In genomic region chr2:51354800-51355199, GRCm38 (mm10) we compare ENCODE assay signal across 23 mouse cellular contexts.
DNase-seq lines count a peak whose midpoint lies in the region; ATAC-seq and TF ChIP-seq lines count a peak whose summit lies in the region.
"Had no signal": no experiment of that assay in that cellular context is flagged by ENCODE, and none has a peak within 500 bp of the region (broad histone marks: within the 10 kb centered on the region; RNA-seq: fewer than 3 reads in every experiment).

No protein-coding gene starts in this region.

- no peak for TF ChIP-seq POLR2A in testis, adult 2 months (IDR thresholded peaks at IDR 0.05; ENCODE audit: control insufficient read depth, low read depth, low read length)

- ATAC-seq in embryonic facial prominence, embryonic 14.5 days (ENCODE audit: low read depth): no peak
- ATAC-seq: activated CD4-positive, CD25-positive, alpha-beta regulatory T cell, adult 4 months; CD4-positive, CD25-positive, alpha-beta regulatory T cell, adult 4 months; forebrain, embryonic 15.5 days; intestine, postnatal 0 days had no signal

- no peak overlapping the region for H3K4me2 ChIP-seq in embryonic facial prominence, embryonic 14.5 days (ENCODE audit: low read depth, low read length)
- H3K4me2 ChIP-seq: forebrain, embryonic 12.5 days; forebrain, embryonic 15.5 days; heart, embryonic 13.5 days; hindbrain, embryonic 12.5 days; hindbrain, embryonic 15.5 days had no signal

- H3K9me3 ChIP-seq in embryonic facial prominence, embryonic 14.5 days (ENCODE audit: control insufficient read depth, low read length): no peaks in the 10 kb centered on the region
- H3K9me3 ChIP-seq: forebrain, embryonic 12.5 days; forebrain, embryonic 15.5 days; heart, embryonic 10.5 days; heart, embryonic 13.5 days; hindbrain, embryonic 12.5 days; hindbrain, embryonic 15.5 days had no signal

- no peaks in the 10 kb centered on the region for H3K36me3 ChIP-seq in testis, adult 2 months (ENCODE audit: control insufficient read depth, insufficient read depth, low read length)
- no peaks in the 10 kb centered on the region for H3K36me3 ChIP-seq in embryonic facial prominence, embryonic 14.5 days (ENCODE audit: control insufficient read depth, insufficient read depth, low read length)
- H3K36me3 ChIP-seq: forebrain, embryonic 12.5 days; forebrain, embryonic 15.5 days; heart, embryonic 10.5 days; heart, embryonic 13.5 days; hindbrain, embryonic 12.5 days; hindbrain, embryonic 15.5 days had no signal

- no peak for DNase-seq in testis, postnatal 14 days (ENCODE audit: low spot score)
- no peak for DNase-seq in embryonic facial prominence, embryonic 14.5 days (ENCODE audit: low spot score)
- peak; percentile 43 for DNase-seq in fibroblast of lung, adult 2 months (ENCODE audit: low read depth)
- no peak for DNase-seq in cerebellum, adult 11 months
- no peak for DNase-seq in urinary bladder, postnatal 4 days (ENCODE audit: low spot score in 2 of 2)
- DNase-seq in ovary, adult 18-20 months (ENCODE audit: low spot score): no peak
- DNase-seq: adrenal gland, adult 8-10 months; adrenal gland, postnatal 25 days; cerebellum, adult 18-20 months; cerebellum, adult 9-10 months; cerebellum, postnatal 14 days; gastrocnemius, postnatal 25 days; heart, adult 2 months had no signal

- TF ChIP-seq CTCF in testis, adult 2 months (IDR thresholded peaks at IDR 0.05; ENCODE audit: control insufficient read depth, insufficient read depth, insufficient replicate concordance, low read depth, low read length): no peak

- H3K4me1 ChIP-seq in testis, adult 2 months (ENCODE audit: control insufficient read depth, insufficient read depth, low read length): no peaks in the 10 kb centered on the region
- peaks cover 8% of the 10 kb centered on the region; the same call in 1 of the 2 replicates for H3K4me1 ChIP-seq in embryonic facial prominence, embryonic 14.5 days (ENCODE audit: control insufficient read depth, insufficient read depth, low read length)
- H3K4me1 ChIP-seq: forebrain, embryonic 12.5 days; heart, embryonic 10.5 days; heart, embryonic 13.5 days; hindbrain, embryonic 12.5 days; hindbrain, embryonic 15.5 days had no signal

- no peak overlapping the region for H3K27ac ChIP-seq in testis, adult 2 months (ENCODE audit: control insufficient read depth, insufficient read depth, low read depth, low read length)
- peak overlapping the region; percentile 54; the same call in 1 of the 2 replicates for H3K27ac ChIP-seq in embryonic facial prominence, embryonic 14.5 days (replicated peaks; ENCODE audit: low read depth, low read length)
- H3K27ac ChIP-seq: forebrain, embryonic 12.5 days; forebrain, embryonic 15.5 days; heart, adult 2 months; heart, embryonic 10.5 days; heart, embryonic 13.5 days; hindbrain, embryonic 12.5 days; hindbrain, embryonic 15.5 days had no signal

- H3K9ac ChIP-seq in embryonic facial prominence, embryonic 14.5 days (ENCODE audit: low read depth, low read length): no peak overlapping the region
- H3K9ac ChIP-seq: forebrain, embryonic 12.5 days; forebrain, embryonic 15.5 days; heart, embryonic 13.5 days; hindbrain, embryonic 12.5 days; hindbrain, embryonic 15.5 days had no signal

- H3K4me3 ChIP-seq in testis, adult 2 months (ENCODE audit: control insufficient read depth, low read depth, low read length): peak overlapping the region; percentile 24; the same call in 1 of the 2 replicates
- no peak overlapping the region for H3K4me3 ChIP-seq in embryonic facial prominence, embryonic 14.5 days (ENCODE audit: low read depth, low read length)
- H3K4me3 ChIP-seq: forebrain, embryonic 12.5 days; forebrain, embryonic 15.5 days; heart, adult 2 months; heart, embryonic 10.5 days; heart, embryonic 13.5 days; hindbrain, embryonic 12.5 days; hindbrain, embryonic 15.5 days had no signal

- no peaks in the 10 kb centered on the region for H3K27me3 ChIP-seq in testis, adult 2 months (ENCODE audit: control insufficient read depth, insufficient read depth, low read length)
- H3K27me3 ChIP-seq in embryonic facial prominence, embryonic 14.5 days (replicated peaks; ENCODE audit: control insufficient read depth, insufficient read depth, low read length): no peaks in the 10 kb centered on the region
- H3K27me3 ChIP-seq: forebrain, embryonic 12.5 days; forebrain, embryonic 15.5 days; heart, embryonic 13.5 days; hindbrain, embryonic 12.5 days; hindbrain, embryonic 15.5 days had no signal

- WGBS in embryonic facial prominence, embryonic 14.5 days: 95% methylated on average over 4 of the region's 4 CpGs
